Mouse (Mus musculus) kidney, postnatal 10 days (tissue): ENCODE measurements around the gene Fbxo39.

ENCODE experiments used
- DNase-seq: peaks from one replicate; pipeline ENCODE4 v3.0.0; 2021; ENCODE audit warnings: mixed read lengths

Fbxo39 gene

GRCm38 (mm10) chr11:72366126-72366525 lies 51.9 kb downstream of the Fbxo39 start:
- DNase-seq, result no peak

- DNase-seq, result no peak
Observed at GRCm38 (mm10) chr11:72367934-72368674, 53.9 kb downstream of the Fbxo39 start.
